Comparison of ENCODE assay signal across 13 mouse cellular contexts in genomic region chr2:178636901-178637300, GRCm38 (mm10).
"Had no signal": no experiment of that assay in that cellular context is flagged by ENCODE, and none has a peak within 500 bp of the region (broad histone marks: within the 10 kb centered on the region; RNA-seq: fewer than 3 reads in every experiment).

No protein-coding gene starts in this region.

- DNase-seq: layer of hippocampus, postnatal 36 days; lung, adult 18-20 months; lung, postnatal 14 days; midbrain, embryonic 14.5 days; thymus, adult 18-20 months; thymus, postnatal 36 days had no signal

- H3K4me1 ChIP-seq: liver, embryonic 15.5 days had no signal

- H3K4me3 ChIP-seq: left cerebral cortex, adult 2 months; liver, embryonic 15.5 days; lung, embryonic 15.5 days had no signal

- H3K9ac ChIP-seq: liver, embryonic 15.5 days; lung, embryonic 15.5 days had no signal

- H3K4me2 ChIP-seq: liver, embryonic 11.5 days; liver, embryonic 15.5 days; lung, embryonic 15.5 days; midbrain, embryonic 11.5 days had no signal

- H3K36me3 ChIP-seq: liver, embryonic 15.5 days; lung, embryonic 15.5 days had no signal

- ATAC-seq: intestine, postnatal 0 days had no signal

- H3K9me3 ChIP-seq: liver, embryonic 15.5 days; lung, embryonic 15.5 days had no signal

- H3K27ac ChIP-seq: left cerebral cortex, adult 2 months; liver, embryonic 15.5 days; lung, embryonic 15.5 days; macrophage had no signal

- H3K27me3 ChIP-seq: liver, embryonic 15.5 days; lung, embryonic 15.5 days had no signal
